Mouse (Mus musculus) thymus, adult 2 months (tissue): Measurements from ENCODE around the gene Fap.

Experiments used
- CTCF ChIP-seq: fragments of 200-500 bp; IDR thresholded peaks from 2 replicates; pipeline ENCODE4 v1.5.1; 2012; ENCODE audit warnings: mild to moderate bottlenecking, control low read depth, low read length, moderate library complexity, borderline replicate concordance; ENCODE audit not compliant: control insufficient read depth, poor library complexity, insufficient read depth; ENCODE audit errors: extremely low read depth
- POLR2A ChIP-seq: fragments of 200-500 bp; IDR thresholded peaks from 2 replicates; pipeline ENCODE4 v1.6.1; 2012; ENCODE audit warnings: mild to moderate bottlenecking, low read length, control low read depth, moderate library complexity; ENCODE audit not compliant: control insufficient read depth, poor library complexity, insufficient read depth; ENCODE audit errors: extremely low read depth

- TF ChIP-seq CTCF: no peak
- TF ChIP-seq POLR2A: no peak
These were observed 29.7 kb upstream of the Fap start for GRCm38 (mm10) chr2:62603530-62603929.
